Mouse (Mus musculus): ENCODE measurements around the gene Ubap1l. TPM values are rescaled to one million over a fixed set of nuclear protein-coding genes. Genes with fewer than 3 reads are reported as not detected.

Gene Ubap1l
- polyA plus RNA-seq, 1 experiment, result 0.06 TPM

- Histone ChIP-seq H3K9me3 (ENCODE audit: control insufficient read depth, low read length) (no peaks in the 10 kb centered on the region), H3K4me1 (ENCODE audit: control insufficient read depth) (no peaks in the 10 kb centered on the region), H3K27me3 (ENCODE audit: control insufficient read depth) (no peaks in the 10 kb centered on the region), H3K4me3 (replicated peaks) (no peak overlapping the region), H3K36me3 (ENCODE audit: control insufficient read depth) (peaks cover 7% of the 10 kb centered on the region)
- TF ChIP-seq GATA1 (IDR thresholded peaks at IDR 0.05; ENCODE audit: low read length) (no peak), TAL1 (IDR thresholded peaks at IDR 0.05; ENCODE audit: low read length) (no peak)
Observed at GRCm38 (mm10) chr9:65371756-65372155, 10.9 kb downstream of the Ubap1l start.

GRCm38 (mm10) chr9:65372449-65372848 is 11.6 kb downstream of the Ubap1l start:
- Histone ChIP-seq H3K4me3 (replicated peaks) (no peak overlapping the region), H3K36me3 (ENCODE audit: control insufficient read depth) (peaks cover 7% of the 10 kb centered on the region), H3K27me3 (ENCODE audit: control insufficient read depth) (no peaks in the 10 kb centered on the region), H3K4me1 (ENCODE audit: control insufficient read depth) (no peaks in the 10 kb centered on the region), H3K9me3 (ENCODE audit: control insufficient read depth, low read length) (no peaks in the 10 kb centered on the region)
- TF ChIP-seq GATA1 (IDR thresholded peaks at IDR 0.05; ENCODE audit: low read length), result no peak

- Histone ChIP-seq H3K4me3 (replicated peaks) (no peak overlapping the region), H3K4me1 (ENCODE audit: control insufficient read depth) (no peaks in the 10 kb centered on the region), H3K9me3 (ENCODE audit: control insufficient read depth, low read length) (no peaks in the 10 kb centered on the region), H3K27me3 (ENCODE audit: control insufficient read depth) (no peaks in the 10 kb centered on the region), H3K36me3 (ENCODE audit: control insufficient read depth) (peaks cover 5% of the 10 kb centered on the region)
- TF ChIP-seq GATA1 (IDR thresholded peaks at IDR 0.05; ENCODE audit: low read length), result no peak
- TF ChIP-seq TAL1 (IDR thresholded peaks at IDR 0.05; ENCODE audit: low read length), result no peak
Observed at GRCm38 (mm10) chr9:65374468-65375162, 13.8 kb downstream of the Ubap1l start.

GRCm38 (mm10) chr9:65375163-65375934 is 14.5 kb downstream of the Ubap1l start:
- H3K4me1 ChIP-seq (ENCODE audit: control insufficient read depth), result no peaks in the 10 kb centered on the region
- no peaks in the 10 kb centered on the region for H3K27me3 ChIP-seq (ENCODE audit: control insufficient read depth)
- no peaks in the 10 kb centered on the region for H3K9me3 ChIP-seq (ENCODE audit: control insufficient read depth, low read length)
- H3K36me3 ChIP-seq (ENCODE audit: control insufficient read depth), result peaks cover 5% of the 10 kb centered on the region
- H3K4me3 ChIP-seq (replicated peaks), result no peak overlapping the region
- no peak for TF ChIP-seq TAL1 (IDR thresholded peaks at IDR 0.05; ENCODE audit: low read length)
- no peak for TF ChIP-seq GATA1 (IDR thresholded peaks at IDR 0.05; ENCODE audit: low read length)

GRCm38 (mm10) chr9:65381017-65381590 is 20.3 kb downstream of the Ubap1l start:
- H3K9me3 ChIP-seq (ENCODE audit: control insufficient read depth, low read length), result no peaks in the 10 kb centered on the region
- H3K36me3 ChIP-seq (ENCODE audit: control insufficient read depth), result no peaks in the 10 kb centered on the region
- H3K4me3 ChIP-seq (replicated peaks), result no peak overlapping the region
- TF ChIP-seq GATA1 (IDR thresholded peaks at IDR 0.05; ENCODE audit: low read length) (no peak), TAL1 (IDR thresholded peaks at IDR 0.05; ENCODE audit: low read length) (no peak)
- no peaks in the 10 kb centered on the region for H3K27me3 ChIP-seq (ENCODE audit: control insufficient read depth)
- H3K4me1 ChIP-seq (ENCODE audit: control insufficient read depth), result no peaks in the 10 kb centered on the region

- no peak for TF ChIP-seq TAL1 (IDR thresholded peaks at IDR 0.05; ENCODE audit: low read length)
- no peak for TF ChIP-seq GATA1 (IDR thresholded peaks at IDR 0.05; ENCODE audit: low read length)
- no peaks in the 10 kb centered on the region for H3K27me3 ChIP-seq (ENCODE audit: control insufficient read depth)
Observed at GRCm38 (mm10) chr9:65382031-65382750, 21.4 kb downstream of the Ubap1l start.

GRCm38 (mm10) chr9:65382751-65383097 is 21.9 kb downstream of the Ubap1l start:
- H3K4me3 ChIP-seq (replicated peaks), result no peak overlapping the region
- no peaks in the 10 kb centered on the region for H3K9me3 ChIP-seq (ENCODE audit: control insufficient read depth, low read length)
- no peaks in the 10 kb centered on the region for H3K27me3 ChIP-seq (ENCODE audit: control insufficient read depth)
- no peaks in the 10 kb centered on the region for H3K4me1 ChIP-seq (ENCODE audit: control insufficient read depth)
- TF ChIP-seq TAL1 (IDR thresholded peaks at IDR 0.05; ENCODE audit: low read length), result no peak
- no peak for TF ChIP-seq GATA1 (IDR thresholded peaks at IDR 0.05; ENCODE audit: low read length)
- H3K36me3 ChIP-seq (ENCODE audit: control insufficient read depth), result no peaks in the 10 kb centered on the region

More at GRCm38 (mm10) chr9:65382031-65382750, 21.4 kb downstream of the Ubap1l start:
- H3K9me3 ChIP-seq (ENCODE audit: control insufficient read depth, low read length), result no peaks in the 10 kb centered on the region
- H3K4me3 ChIP-seq (replicated peaks), result no peak overlapping the region
- no peaks in the 10 kb centered on the region for H3K4me1 ChIP-seq (ENCODE audit: control insufficient read depth)
- H3K36me3 ChIP-seq (ENCODE audit: control insufficient read depth), result no peaks in the 10 kb centered on the region

GRCm38 (mm10) chr9:65384276-65384675 is 23.4 kb downstream of the Ubap1l start:
- H3K27me3 ChIP-seq (ENCODE audit: control insufficient read depth), result peaks cover 5% of the 10 kb centered on the region; the same call in 1 of the 2 replicates

More at GRCm38 (mm10) chr9:65384276-65384675, 23.4 kb downstream of the Ubap1l start:
- H3K9me3 ChIP-seq (ENCODE audit: control insufficient read depth, low read length), result no peaks in the 10 kb centered on the region
- TF ChIP-seq GATA1 (IDR thresholded peaks at IDR 0.05; ENCODE audit: low read length) (no peak), TAL1 (IDR thresholded peaks at IDR 0.05; ENCODE audit: low read length) (no peak)
- no peak overlapping the region for H3K4me3 ChIP-seq (replicated peaks)
- H3K4me1 ChIP-seq (ENCODE audit: control insufficient read depth), result no peaks in the 10 kb centered on the region
- H3K36me3 ChIP-seq (ENCODE audit: control insufficient read depth), result no peaks in the 10 kb centered on the region

All from erythroblast, embryonic 14.5 days (primary cell).